Mouse (Mus musculus) spleen, postnatal 10 days (tissue): ENCODE measurements around the gene Gm26657.

ENCODE experiments used
- DNase-seq, 2 experiments: peaks; one replicate each; pipeline ENCODE4 v3.0.0; 2021 to 2022; ENCODE audit warnings: low spot score in 2 of 2

Gene Gm26657

DNA sequence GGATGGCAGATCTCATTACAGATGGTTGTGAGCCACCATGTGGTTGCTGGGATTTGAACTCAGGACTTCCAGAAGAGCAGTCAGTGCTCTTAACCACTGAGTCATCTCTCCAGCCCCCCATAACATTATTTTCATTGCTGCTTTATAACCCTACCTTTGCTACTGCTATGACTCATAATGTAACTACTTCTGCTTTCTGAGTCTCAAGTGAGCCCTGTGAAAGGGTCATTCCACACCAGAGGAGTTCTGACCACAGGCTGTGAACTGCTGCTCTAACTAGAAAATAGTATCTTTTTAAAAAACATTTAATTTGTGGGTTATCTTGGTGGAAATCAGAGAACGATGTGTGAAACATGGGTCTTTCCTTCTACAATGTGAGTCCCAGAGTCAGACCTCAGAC is 17.8 kb downstream of the Gm26657 start:
- DNase-seq, result no peak

DNA sequence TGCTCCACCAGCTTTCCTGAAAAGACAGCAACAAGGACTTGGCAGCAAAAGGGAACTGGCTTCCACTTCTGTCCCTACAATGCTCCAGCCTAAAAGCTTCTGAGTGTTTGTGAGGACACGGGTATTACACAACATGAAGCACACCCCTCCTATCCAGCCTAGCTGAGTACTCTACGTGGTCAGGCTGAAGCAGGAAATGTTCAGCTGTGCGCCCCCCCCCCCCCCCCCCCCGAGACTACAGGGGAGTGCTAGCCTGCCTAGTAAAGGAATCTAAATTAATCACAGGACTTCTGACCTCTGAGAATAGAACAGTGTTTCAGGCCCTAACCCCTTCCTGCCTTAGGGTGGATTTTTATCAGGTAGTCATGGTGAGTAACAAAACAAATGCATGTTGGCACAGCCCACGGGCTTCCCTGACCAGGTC is 28.0 kb downstream of the Gm26657 start:
- no peak for DNase-seq

DNA sequence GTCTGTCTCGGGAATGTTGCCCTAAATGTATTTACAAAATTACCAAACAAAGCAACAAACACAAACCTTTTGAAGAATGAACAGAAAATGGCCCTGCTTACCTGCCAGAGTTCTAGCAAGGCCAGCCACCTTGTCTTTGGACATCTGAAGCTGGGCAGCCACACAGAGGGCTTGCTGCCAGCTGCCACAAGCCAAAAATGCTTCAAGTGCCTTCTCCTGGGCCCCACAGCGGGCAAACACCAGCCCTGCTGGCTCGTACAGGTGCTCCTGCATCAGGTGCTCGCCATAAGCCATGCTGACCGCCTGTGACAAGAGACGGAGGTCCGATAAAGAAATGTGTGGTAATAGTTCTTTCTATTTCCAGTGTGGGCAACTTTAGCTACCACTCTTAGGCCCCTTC is 29.0 kb downstream of the Gm26657 start:
- no peak for DNase-seq

DNA sequence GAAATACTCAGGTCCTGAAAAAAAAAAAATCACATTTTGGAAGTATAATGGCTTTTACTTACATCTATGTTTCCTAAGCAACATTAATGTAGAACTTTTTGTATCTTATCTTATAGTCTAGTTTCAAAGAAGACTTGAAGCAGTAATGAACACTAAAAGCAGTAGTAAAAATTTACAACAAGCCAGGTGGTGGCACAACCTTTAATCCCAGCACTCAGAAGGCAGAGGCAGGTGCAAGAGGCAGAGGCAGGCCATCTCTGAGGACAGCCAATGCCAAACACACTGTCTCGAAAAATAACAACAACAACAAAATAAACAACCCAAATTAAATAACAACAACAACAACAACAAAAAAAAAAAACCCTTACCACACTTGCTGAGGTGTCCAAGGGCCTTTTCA is 31.2 kb downstream of the Gm26657 start:
- DNase-seq, result no peak
